Mouse (Mus musculus): ENCODE measurements around the gene Sorbs1. TPM values are rescaled to one million over a fixed set of nuclear protein-coding genes. Genes with fewer than 3 reads are reported as not detected.

The Sorbs1 gene
- total RNA-seq, 2 experiments from 2014 or later, result 234 to 256 TPM

- no peak for DNase-seq
These were observed 258.8 kb downstream of the Sorbs1 start for GRCm38 (mm10) chr19:40254741-40255140.

- DNase-seq, result no peak
These were observed 259.8 kb downstream of the Sorbs1 start for GRCm38 (mm10) chr19:40253768-40254167.

GRCm38 (mm10) chr19:40251115-40251514 lies 262.5 kb downstream of the Sorbs1 start:
- no peak for DNase-seq

GRCm38 (mm10) chr19:40249352-40249751 lies 264.2 kb downstream of the Sorbs1 start:
- DNase-seq, result peak; percentile 37

GRCm38 (mm10) chr19:40248476-40248875 lies 265.1 kb downstream of the Sorbs1 start:
- DNase-seq, result no peak

- DNase-seq, result no peak
These were observed 266.3 kb downstream of the Sorbs1 start for GRCm38 (mm10) chr19:40247268-40247666.

GRCm38 (mm10) chr19:40246646-40247267 lies 266.8 kb downstream of the Sorbs1 start:
- no peak for DNase-seq

Other genes with a start within 250 kb of the Sorbs1 start
- gene Pdlim1, start 241.9 kb downstream of the Sorbs1 start, total RNA-seq (2021), result 100 to 1,000 TPM; 266 to 281 TPM
- gene Aldh18a1, start 74.7 kb upstream of the Sorbs1 start, total RNA-seq (2021), result 10 to 100 TPM; 23.5 to 30.4 TPM
- gene Tctn3, start 98.5 kb upstream of the Sorbs1 start, total RNA-seq (2021), result 1 to 10 TPM; 7.3 to 7.8 TPM
- gene Entpd1, start 98.6 kb upstream of the Sorbs1 start, total RNA-seq (2021), result 10 to 100 TPM; 32.3 to 33.3 TPM
- not detected for gene Cc2d2b, start 235.0 kb upstream of the Sorbs1 start, total RNA-seq (2021)

All from heart, postnatal 4 days (tissue).